Mouse (Mus musculus) C2C12 (cell line): ENCODE results near the gene Cipc.

Experiments used
- CEBPB ChIP-seq: IDR thresholded peaks from one replicate; pipeline ENCODE4 v1.6.1; 2011; ENCODE audit warnings: low read depth, mild to moderate bottlenecking, control low read depth, moderate library complexity
- CTCF ChIP-seq: IDR thresholded peaks from one replicate; pipeline ENCODE4 v1.5.1; 2011; ENCODE audit not compliant: control insufficient read depth, insufficient read depth, insufficient read length

DNA sequence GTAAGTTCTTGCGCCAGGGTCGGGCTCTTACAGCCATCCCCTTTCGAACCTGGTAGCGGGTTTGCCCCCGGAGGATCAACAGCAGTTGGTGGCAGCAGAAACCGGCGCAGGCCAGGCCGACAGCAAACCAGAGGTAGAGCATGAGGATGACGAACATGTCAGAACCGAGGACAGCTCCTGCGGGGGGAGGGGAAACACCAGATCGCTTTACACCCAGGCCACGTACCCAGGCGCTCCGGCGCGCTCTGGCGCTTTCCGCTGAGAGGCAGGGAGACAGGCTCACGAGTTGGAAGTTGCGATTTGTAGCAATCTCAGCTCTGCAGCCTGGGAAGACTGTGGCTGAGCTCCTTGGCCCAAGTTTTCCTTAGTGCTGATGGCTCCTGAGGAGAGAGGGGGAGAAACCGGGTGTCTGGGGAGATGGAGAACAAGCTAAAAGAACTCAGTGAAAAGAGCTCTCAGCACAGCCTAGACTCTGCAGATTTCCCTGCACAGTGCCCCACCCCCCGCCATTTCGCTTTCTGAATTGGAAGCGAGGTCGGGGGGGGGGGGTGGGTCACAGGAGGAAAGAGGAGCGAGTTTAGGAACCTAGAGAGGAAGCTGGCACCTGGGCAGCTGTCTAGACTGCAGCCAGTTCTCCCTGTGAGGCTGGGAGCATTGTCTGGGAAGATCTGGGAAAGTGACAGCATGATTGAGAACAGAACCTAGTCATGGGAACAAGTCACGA lies 36.8 kb downstream of the Cipc start:
- TF ChIP-seq CTCF (no peak), CEBPB (no peak)
